8 mouse cellular contexts compared by ENCODE assay signal in genomic region chr13:43503395-43503850, GRCm38 (mm10). TPM values are rescaled to one million over a fixed set of nuclear protein-coding genes. Genes with fewer than 3 reads are reported as not detected.
DNase-seq lines count a peak whose midpoint lies in the region; ATAC-seq and TF ChIP-seq lines count a peak whose summit lies in the region.

No protein-coding gene starts in this region.

- H3K9me3 ChIP-seq in heart, embryonic 11.5 days (replicated peaks; ENCODE audit: control insufficient read depth, low read length), result no peaks in the 10 kb centered on the region
- H3K9me3 ChIP-seq in kidney, embryonic 14.5 days (ENCODE audit: control insufficient read depth, low read length), result no peaks in the 10 kb centered on the region

- peak overlapping the region; percentile 68 for H3K9ac ChIP-seq in heart, embryonic 11.5 days (ENCODE audit: low read depth, low read length)
- H3K9ac ChIP-seq in kidney, embryonic 14.5 days (ENCODE audit: low read depth, low read length), result peak overlapping the region; percentile 40; the same call in 1 of the 2 replicates

- H3K4me3 ChIP-seq in heart, embryonic 11.5 days (ENCODE audit: low read depth, low read length), result peak overlapping the region; percentile 28
- H3K4me3 ChIP-seq in kidney, embryonic 14.5 days (ENCODE audit: low read length), result peak overlapping the region; percentile 20; the same call in 1 of the 2 replicates
- H3K4me3 ChIP-seq in small intestine, adult 2 months (ENCODE audit: low read depth, low read length), result peak overlapping the region; percentile 34

- H3K4me2 ChIP-seq in heart, embryonic 11.5 days, result peak overlapping the region; percentile 61
- H3K4me2 ChIP-seq in kidney, embryonic 14.5 days (replicated peaks; ENCODE audit: low read depth, low read length), result peak overlapping the region; percentile 41

- WGBS in heart, embryonic 11.5 days (ENCODE audit: insufficient replicate concordance), result under 1% methylated on average over 19 of the region's 19 CpGs
- WGBS in kidney, embryonic 14.5 days, result under 1% methylated on average over 19 of the region's 19 CpGs
- WGBS in small intestine, adult 2 months, result 7% methylated on average over 19 of the region's 19 CpGs

- no peaks in the 10 kb centered on the region for H3K36me3 ChIP-seq in heart, embryonic 11.5 days (ENCODE audit: control insufficient read depth, insufficient read depth, low read length)
- H3K36me3 ChIP-seq in kidney, embryonic 14.5 days (ENCODE audit: control insufficient read depth, insufficient read depth, low read length), result no peaks in the 10 kb centered on the region
- H3K36me3 ChIP-seq in small intestine, adult 2 months (ENCODE audit: control insufficient read depth, insufficient read depth, low read length), result no peaks in the 10 kb centered on the region

- no peak for TF ChIP-seq POLR2A in small intestine, adult 2 months (IDR thresholded peaks at IDR 0.05; ENCODE audit: low read depth, low read length)

- H3K4me1 ChIP-seq in heart, embryonic 11.5 days (ENCODE audit: control insufficient read depth, insufficient read depth, low read length), result no peaks in the 10 kb centered on the region
- H3K4me1 ChIP-seq in kidney, embryonic 14.5 days (ENCODE audit: control insufficient read depth, insufficient read depth, low read length), result no peaks in the 10 kb centered on the region; the same call in none of the 2 replicates
- H3K4me1 ChIP-seq in small intestine, adult 2 months (ENCODE audit: control insufficient read depth, insufficient read depth, insufficient read length, low read length), result peaks cover 3% of the 10 kb centered on the region

- H3K27ac ChIP-seq in heart, embryonic 11.5 days (ENCODE audit: low read depth, low read length), result 0 out of 2 replicates have a peak overlapping the region, but pooled peaks have one; percentile 8
- H3K27ac ChIP-seq in kidney, embryonic 14.5 days (ENCODE audit: low read depth, low read length), result peak overlapping the region; percentile 90
- no peak overlapping the region for H3K27ac ChIP-seq in small intestine, adult 2 months (ENCODE audit: insufficient read depth, low read depth, low read length)

- no peak for TF ChIP-seq CTCF in small intestine, adult 2 months (IDR thresholded peaks at IDR 0.05; ENCODE audit: extremely low read depth, insufficient read length, insufficient replicate concordance, low read depth, low read length)

- no peaks in the 10 kb centered on the region for H3K27me3 ChIP-seq in heart, embryonic 11.5 days (ENCODE audit: control insufficient read depth, insufficient read depth, low read length)
- no peaks in the 10 kb centered on the region for H3K27me3 ChIP-seq in kidney, embryonic 14.5 days (ENCODE audit: control insufficient read depth, insufficient read depth, low read length)
- no peaks in the 10 kb centered on the region for H3K27me3 ChIP-seq in small intestine, adult 2 months (ENCODE audit: control insufficient read depth, insufficient read depth, low read length)

- ATAC-seq in heart, embryonic 11.5 days (replicated peaks; ENCODE audit: insufficient number of reproducible peaks, low FRiP score, low TSS enrichment), result peak; percentile 67; the same call in 1 of the 2 replicates
- ATAC-seq in kidney, embryonic 14.5 days (ENCODE audit: low FRiP score, low TSS enrichment), result peak; percentile 96

- DNase-seq in adrenal gland, adult (ENCODE audit: inconsistent age in 2 of 2, low spot score in 1 of 2), result peak; percentile 9 to 53
- no peak for DNase-seq in adrenal gland, postnatal 4 days (ENCODE audit: low spot score in 2 of 2)
- peak; percentile 18 to 32 for DNase-seq in adrenal gland, postnatal 36 days
- DNase-seq in lung, postnatal 10 days, result peak; percentile 84
- DNase-seq in frontal cortex, postnatal 36 days (ENCODE audit: low spot score in 2 of 2), result no peak

RNA-seq across cellular contexts. Expression of gene Ranbp9, which starts 22.3 kb away (rescaled TPM):
- total RNA-seq in adrenal gland, postnatal 4 days (2021), result 10 to 100 TPM; 57.0 to 62.2 TPM
- 10 to 100 TPM; 66.8 to 76.9 TPM for total RNA-seq in adrenal gland, postnatal 36 days (2021)
- polyA plus RNA-seq in heart, embryonic 11.5 days (2014; fragmentation: Nextera tagmentation; extraction: Ambion mirVana), result 8.8 and 12.2 TPM in 2 replicates
- polyA plus RNA-seq in kidney, embryonic 14.5 days (2014; fragmentation: Nextera tagmentation; extraction: Ambion mirVana), result 15.1 and 21.1 TPM in 2 replicates
- 8.7 and 13.7 TPM in 2 replicates for polyA plus RNA-seq in small intestine, adult 2 months (2012; rRNA removed)

RNA-seq across cellular contexts. Expression of gene Mcur1, which starts 56.6 kb away (rescaled TPM):
- total RNA-seq in adrenal gland, postnatal 4 days (2021), result 10 to 100 TPM; 36.5 to 38.1 TPM
- 10 to 100 TPM; 37.6 to 40.5 TPM for total RNA-seq in adrenal gland, postnatal 36 days (2021)
- 14.5 and 19.0 TPM in 2 replicates for polyA plus RNA-seq in heart, embryonic 11.5 days (2014; fragmentation: Nextera tagmentation; extraction: Ambion mirVana)
- 12.8 and 21.5 TPM in 2 replicates for polyA plus RNA-seq in kidney, embryonic 14.5 days (2014; fragmentation: Nextera tagmentation; extraction: Ambion mirVana)
- 20.2 and 42.0 TPM in 2 replicates for polyA plus RNA-seq in small intestine, adult 2 months (2012; rRNA removed)

Comparison
In these comparisons a context has a peak if more than half of its experiments do, and no peak if none do; other contexts are left out.
1. DNase-seq: peak in adrenal gland, adult (2 of 2), adrenal gland, postnatal 36 days (2 of 2) and lung, postnatal 10 days (single experiment); none in adrenal gland, postnatal 4 days (0 of 2) and frontal cortex, postnatal 36 days (0 of 2).
2. Peak in every context shown above with its lines, with median percentiles within 50 percentile points of each other: H3K4me3 ChIP-seq.